Mouse (Mus musculus) natural killer cell, adult 2 months (primary cell): ENCODE results near the gene I0C0044D17Rik.

Experiments used
- DNase-seq, 2 experiments: peaks; one replicate each; pipeline ENCODE4 v3.0.0; 2022; ENCODE audit warnings: low spot score in 2 of 2

The I0C0044D17Rik gene

DNA sequence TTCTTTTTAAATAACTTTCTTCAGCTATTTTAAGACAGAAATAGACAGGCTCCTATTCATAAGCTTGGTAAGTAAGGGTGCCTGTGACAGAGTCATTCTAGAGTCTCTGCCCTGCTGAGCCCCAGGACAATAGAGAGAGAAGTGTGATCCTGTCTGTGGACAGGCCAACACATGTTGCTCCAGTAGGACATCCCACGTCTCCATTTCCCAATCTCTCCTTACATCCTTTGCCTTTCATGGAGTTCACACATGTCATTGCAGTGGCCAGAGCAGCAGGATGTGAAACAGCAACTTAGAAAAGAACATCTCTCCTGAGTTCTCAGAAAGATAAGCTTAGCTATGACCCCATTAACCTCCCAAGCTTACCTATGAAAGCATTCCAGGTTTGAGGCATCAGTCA lies 8.1 kb upstream of the I0C0044D17Rik start:
- DNase-seq, result no peak

DNA sequence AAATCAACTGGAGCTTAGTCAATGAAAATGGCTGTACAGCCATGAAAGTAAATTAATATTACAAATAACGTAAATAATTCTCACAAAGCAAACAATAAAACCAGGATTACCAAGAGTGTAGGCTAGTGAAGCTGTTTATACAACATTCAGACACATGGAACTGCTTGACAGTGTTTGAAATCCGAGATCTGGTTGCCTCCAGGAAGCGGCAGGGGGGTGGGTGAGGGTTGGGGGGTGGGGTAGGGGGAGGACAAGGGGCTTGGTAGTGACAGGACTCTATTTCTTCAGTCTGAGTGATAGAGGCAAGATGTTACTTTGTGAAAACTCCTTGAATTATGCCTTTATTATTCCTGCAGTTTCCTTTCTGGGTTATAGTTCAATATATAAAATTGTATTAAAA lies 3.1 kb upstream of the I0C0044D17Rik start:
- no peak for DNase-seq

DNA sequence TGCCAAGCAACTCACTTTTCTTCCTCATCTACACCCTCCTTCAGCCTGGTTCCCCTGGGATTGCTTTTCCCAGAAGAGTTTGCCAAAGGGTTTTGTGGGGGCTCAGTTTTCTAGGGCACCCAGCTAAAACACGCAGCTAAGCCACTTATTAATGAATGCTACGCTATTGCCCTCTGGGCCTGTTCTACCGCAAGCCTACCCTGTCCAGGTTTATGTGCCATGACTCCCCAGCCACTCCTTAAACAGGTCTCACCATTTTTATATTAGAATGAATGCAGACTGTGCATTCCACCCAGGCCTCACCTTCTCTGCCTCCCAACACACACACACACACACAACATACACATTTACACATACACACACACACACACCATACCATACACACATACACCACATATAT lies 593 bp downstream of the I0C0044D17Rik start:
- DNase-seq, result no peak

DNA sequence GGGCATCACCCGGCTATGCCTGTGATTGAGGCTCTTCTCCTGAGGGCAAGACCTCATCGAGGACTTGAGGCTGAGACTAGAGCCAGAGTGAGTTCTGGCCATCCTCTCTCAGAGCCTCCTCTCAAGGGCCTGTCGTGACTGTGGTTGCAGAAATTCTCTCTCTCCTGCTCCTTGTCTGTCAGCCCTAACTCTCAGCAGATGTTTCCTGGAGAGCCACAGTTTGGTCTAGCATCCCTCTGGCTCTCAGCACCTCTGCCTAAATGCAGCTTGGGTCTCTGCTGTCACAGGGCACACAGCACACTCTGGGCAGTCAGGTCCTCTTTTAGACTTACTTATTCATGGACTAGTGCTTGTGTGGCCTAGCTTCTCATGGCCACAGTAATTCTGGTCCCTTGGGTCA lies 1.2 kb downstream of the I0C0044D17Rik start:
- DNase-seq, result no peak

DNA sequence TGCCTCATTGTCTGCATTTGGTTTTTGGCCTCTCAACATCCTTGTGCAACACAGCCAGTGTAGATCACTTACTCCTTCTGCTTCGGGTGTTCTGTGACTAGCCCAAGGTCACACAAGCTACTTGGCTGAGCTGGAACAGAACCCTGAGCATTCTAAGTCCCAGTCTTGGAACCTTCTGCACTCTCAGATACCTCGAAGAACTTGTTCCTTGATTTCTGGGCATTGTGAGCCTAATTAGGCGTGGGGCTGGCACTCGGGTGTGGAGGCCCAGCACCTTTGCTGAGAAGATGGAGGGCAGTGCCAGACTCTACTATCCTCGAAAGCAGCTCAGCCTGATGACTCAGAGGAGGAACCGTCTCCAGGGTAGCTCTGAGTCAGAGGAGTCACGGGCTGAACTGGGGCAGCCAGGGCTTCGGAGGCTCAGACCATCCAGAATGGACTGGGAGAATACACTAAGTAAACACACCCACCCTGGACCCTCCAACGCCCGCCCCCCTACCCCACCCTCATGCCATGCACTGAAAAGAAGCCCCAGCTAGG lies 4.4 kb downstream of the I0C0044D17Rik start:
- DNase-seq, result no peak

DNA sequence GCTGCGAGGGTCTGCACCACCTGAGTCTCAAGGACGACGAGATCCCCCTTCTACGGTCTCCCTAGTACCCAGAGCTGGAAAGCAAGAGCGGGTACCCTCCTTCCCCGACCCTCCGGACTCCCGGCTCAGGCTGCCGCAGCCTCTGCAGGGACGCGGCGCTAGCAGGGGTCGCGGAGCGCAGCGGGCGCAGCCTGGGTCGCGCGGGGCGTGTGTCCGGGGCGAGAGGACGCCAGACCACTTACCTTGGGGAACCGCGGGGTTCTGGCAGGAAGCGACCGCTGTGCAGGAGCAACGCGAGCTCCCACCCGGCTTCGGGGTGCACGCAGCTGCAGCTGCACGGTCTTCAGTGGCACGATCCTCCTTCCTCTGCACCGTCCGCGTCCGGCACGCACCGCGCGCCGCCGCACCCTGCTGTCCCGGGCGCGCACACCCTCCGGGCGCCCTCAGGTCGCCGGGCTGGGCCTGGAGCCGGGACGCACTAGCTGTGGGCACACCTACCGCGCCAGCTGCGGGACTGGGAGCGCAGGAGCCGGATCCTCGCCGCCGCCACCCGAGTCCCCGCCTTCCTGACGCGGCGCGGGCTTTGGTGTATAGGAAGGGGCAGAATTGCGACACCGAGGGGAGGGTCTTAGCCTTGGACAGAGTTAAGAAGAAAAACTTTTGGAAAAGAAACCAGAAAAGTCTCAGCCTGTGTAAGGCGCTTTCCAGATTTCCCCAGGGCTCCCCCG lies 6.3 kb downstream of the I0C0044D17Rik start, which contains the start of gene Kank4:
Kank4 (minus strand) TSS at position 354 of the 728 bp plus-strand sequence.
- DNase-seq, result no peak

DNA sequence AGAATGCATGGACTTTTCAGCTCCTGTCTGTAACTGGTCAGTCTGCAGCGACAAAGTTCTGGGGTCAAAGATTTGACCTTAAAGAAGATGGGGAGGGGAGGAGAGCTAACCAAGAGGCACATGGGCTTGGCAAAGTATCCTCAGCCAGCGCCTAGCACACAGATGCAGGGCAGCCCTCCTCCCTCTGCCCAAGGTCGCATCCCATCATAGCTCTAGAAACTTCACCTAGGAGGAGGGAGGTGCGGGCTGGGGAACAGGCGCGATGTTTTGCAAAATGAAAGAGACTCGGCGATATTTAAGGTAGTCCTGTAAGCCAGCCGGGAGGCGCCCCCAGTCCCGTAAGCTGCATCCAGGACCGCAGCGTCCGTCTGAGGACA lies 6.8 kb downstream of the I0C0044D17Rik start:
- no peak for DNase-seq

DNA sequence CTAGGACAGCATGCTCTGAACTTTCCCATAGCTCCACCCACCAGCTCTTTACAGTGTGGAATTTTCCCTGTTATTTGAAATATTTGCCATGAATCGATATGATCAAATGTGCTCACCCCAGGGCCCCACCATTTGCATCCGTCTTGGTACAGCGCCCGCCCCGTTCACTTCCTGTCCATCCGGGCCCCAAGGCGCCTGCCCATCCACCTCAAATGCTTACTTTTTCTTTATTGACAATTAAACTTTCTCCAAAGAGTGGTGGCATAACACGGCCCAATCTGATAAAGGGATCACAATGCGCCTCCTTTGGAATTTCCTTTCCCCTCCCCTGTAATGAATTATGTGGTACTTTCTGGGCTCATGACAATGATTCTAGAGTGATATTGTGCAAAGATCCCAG lies 17.3 kb downstream of the I0C0044D17Rik start:
- DNase-seq, result no peak

DNA sequence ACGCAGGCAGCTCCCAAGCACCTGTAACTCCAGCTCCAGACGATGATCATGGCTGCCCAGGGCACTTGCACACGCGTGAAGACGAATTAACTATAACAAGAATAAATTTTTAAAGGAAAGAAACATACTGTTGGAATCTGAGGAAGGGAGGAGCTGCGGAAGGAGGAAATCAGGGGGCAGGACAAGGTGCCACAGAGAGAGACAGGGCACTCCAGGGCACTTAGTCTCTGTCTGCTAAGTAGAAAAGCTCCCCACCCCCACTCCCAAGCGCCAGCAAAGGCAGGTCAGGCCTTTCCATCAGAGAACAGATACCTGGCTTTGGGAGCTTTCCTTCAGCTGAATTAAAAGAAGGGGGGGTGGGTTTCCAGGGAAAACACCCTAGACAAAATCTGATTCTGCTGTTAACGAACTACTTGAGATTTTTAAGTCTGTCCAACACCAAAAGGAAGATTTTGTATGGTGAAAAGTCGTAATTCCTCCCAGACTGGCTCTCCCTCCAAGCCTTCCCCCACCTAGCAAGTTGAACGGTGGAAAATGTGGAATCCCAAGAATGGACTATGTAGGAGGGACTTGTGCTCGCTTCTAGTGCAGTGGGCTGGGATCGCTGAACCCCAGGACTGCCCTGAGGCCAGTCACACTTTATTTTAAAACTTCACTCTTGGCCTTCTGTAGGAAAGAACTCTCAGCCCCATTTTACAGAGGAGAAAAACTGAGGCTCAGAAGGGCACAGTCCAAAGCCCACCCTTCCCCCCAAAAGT lies 18.2 kb downstream of the I0C0044D17Rik start:
- DNase-seq, result no peak

DNA sequence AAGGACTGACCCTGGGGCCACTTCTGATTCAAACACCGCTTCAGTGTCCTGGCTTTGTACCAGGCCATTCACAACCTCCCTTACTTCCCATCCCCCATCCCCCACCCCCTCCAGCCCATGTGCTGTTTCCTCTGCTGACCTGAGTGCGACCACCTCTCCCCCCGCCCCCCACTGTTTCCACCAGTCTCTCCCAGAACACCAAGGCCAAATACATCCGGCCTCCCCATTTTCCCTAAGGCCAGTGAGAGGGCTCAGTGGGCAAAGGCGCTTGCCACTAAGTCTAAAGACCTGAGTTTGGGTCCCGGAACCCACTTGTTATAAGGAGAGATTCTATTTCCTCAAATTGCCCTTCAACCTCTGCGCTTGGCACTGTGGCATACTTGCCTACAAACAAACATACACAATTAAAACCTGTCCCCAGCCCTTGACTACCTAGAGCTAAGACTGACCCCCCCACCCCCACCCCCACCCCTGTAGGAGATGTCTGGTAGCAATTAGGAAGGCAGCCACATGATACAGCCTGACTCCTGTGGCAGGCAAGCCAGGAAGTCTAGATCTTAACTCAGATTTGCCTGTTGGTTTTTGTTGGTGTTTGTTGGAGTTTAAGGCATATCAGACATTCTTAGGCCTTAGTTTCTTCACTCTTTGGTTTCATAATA lies 19.0 kb downstream of the I0C0044D17Rik start:
- no peak for DNase-seq

DNA sequence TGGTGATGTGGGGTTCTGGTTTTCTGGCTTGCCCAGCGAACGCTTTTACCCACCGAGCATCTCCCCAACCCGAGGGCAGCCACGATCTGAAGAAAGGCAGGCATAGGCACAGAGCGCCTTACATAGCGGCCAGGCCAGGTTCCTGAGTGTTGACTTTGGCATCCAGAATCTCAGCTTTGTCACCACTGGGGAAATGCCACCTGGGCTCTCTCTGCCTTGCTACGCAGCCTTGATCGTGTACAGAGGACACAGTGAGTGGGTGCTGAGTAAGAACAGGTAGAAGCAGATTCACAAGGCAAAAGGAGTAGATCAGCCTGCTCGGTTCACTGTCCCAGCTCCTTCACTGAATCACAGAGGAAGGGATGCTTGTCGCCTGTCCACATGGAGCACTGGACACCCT lies 21.9 kb downstream of the I0C0044D17Rik start:
- DNase-seq, result no peak

DNA sequence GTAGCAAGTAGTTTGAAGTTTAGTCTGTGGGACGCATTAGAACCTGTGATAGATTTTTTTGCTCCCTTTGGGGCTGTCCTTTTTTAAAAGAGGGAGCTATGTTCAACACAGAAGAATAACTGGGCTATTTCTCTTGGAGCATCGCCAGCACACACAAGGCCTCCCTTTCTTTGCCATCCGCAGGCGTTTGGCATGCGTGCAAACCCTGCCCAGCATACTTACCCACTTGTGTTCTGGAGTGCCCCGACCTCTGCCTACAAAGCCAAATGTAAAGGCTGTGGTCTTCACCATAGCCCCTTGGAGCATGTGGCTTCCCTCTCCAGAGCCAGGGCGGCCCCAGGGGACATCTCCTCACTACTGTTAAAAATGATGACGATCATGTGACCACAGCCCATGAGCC lies 22.8 kb downstream of the I0C0044D17Rik start:
- no peak for DNase-seq

DNA sequence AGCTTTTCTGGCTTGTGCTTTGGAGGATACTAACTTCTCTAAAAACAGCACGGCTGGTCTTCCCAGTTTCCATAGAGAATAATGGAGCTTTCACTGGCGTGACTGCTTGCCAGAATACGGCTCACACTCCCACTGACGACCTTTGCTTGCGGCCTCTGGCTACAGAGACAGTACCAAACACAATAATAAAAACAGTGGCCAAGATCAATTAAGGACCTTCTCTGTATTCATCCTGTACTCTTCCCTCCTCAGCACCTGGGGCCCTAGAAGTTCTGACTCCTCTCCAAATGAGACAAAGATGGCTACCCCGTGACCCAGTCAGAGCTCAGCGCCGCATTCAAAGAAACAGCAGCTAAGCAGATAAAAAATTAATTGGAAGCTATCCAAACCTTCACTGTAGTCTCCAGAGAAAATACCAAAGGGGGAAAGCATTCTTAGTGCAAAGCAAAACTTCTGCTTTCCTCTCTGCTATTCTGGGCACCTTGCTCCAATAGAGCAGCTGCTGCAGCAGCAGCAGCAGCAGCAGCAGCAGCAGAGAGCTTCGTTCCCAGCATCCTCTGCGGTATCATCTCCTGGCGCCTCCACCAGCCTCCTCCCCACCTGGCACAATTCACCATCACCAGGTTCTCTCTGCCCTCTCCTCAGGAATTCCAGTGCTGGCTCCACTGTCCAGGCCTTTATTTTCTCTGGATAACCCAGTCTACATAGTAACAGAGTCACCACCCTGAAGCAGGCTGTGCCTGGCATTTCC lies 26.9 kb downstream of the I0C0044D17Rik start:
- DNase-seq, result no peak

DNA sequence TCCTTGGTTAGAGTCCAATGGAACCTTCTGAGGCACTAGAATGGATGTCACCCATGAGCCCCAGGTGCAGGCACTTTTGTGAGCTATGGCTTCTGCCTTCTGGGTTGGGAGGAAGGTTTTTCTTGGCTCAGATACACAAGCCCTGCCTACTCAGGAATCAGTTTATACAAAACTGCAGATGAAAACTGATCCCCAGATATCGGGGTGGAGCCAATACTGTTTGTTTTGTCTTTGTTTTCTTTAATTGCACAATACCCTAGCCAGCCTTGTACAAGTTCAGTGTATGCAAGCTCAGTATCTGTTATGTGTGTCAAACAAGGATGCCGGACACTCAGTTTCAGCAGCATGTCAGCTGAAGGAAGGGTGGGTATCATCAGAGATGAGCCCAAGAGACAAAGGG lies 28.4 kb downstream of the I0C0044D17Rik start:
- no peak for DNase-seq

DNA sequence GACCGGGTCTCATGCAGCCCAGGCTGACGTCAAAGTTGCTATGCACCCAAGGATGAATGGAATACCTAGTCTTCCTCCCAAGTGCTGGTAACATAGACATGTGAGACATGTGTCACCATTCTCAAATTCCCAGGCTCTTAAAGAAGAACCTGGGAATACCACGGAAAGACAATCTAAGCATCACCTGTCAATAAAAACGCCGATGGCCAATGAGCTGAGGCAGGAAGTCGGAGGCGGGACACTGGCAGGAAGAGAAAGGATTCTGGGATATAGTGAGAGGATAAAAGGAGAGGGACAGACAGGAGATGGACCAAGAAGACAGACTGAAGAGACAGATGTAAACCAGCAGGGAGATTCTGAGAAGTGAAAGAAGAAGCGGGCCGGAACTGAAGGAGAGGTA lies 30.2 kb downstream of the I0C0044D17Rik start:
- no peak for DNase-seq

DNA sequence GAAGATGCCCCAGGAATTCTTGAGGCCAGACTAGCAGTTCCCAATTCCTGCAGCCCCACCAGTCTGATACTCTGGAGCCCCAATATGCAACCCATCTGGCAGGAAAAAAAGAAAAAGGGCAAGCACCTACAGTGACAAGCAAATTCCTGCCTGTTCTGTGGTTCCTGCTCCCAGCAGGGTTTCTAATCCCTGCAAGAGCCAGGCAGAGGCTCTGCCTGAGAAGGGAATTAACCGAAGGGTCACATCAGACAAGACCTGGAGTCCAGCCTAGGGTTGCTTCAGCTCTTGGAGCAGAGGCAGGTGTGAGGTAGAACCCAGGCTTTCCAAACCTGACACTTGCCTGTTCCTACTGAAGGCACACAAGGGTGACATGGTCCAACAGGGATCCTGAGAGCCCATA lies 32.9 kb downstream of the I0C0044D17Rik start:
- no peak for DNase-seq

DNA sequence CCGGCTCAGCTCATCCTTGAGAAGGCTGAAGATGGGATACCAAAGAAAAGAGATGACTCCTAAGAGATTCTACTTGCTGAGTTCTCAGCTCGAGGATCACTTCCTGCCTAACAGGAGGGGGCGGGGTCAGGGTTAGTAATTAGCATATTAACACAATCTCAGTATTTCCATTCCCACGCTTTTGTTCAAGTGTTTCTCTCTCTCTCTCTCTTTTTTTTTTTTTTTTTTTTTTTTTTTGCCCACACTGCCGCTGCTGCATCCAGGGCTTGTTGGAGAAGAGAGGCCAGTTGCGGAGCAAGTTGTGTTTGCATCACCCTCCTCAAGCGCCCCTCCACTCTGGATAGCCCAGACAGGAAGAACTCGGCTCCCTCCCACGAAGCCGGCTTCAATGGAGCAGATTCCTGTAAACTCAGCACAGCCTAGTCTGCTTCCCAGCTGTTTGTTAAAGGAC lies 33.8 kb downstream of the I0C0044D17Rik start:
- no peak for DNase-seq

DNA sequence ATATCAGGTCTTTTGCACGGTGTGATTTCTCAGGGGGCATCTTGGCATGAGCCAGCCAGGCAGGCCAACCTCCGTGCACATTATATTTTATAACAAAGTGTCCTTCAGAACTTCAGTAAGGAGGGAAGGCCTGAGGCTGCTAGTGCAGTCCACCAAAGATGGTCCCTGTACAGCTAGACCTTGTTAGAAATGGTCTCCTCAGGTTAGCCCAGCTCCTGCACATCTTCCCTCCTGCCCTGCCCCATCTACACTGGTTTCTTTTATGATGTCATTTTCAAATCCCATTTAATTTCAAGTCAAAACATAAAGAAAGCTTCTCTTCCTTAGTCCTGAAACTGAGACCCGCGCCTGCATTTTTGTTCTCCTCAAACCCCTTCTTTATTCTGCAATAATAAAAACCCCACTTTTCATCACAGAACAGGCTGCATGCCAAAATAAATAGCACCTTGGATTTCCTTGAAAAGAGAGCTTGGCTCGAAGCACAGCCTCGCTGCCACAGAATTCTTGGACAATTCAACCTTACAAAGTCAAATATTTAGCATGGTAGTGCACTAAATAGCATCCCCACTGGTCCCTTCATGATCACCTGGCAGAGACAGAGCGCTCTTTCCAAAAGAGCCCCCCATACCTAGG lies 34.4 kb downstream of the I0C0044D17Rik start:
- DNase-seq, result no peak

DNA sequence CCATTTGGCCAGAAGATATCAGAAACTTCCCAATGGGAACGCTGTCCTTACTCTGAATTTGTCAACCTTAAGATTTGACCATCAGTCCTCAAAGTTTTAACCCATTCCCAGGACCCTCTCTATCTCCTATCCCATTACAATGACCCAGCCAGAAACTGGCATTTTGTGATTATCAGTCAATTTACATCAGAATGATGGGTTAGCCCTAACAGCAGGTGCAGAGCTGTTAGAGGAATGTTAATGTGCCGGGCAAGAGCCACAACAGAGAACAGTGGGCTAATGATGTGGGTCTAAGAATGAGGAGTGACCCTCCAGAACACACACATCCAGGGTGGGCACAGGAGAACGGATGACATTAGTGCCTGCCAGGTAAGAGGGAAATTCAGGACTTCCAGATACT lies 37.4 kb downstream of the I0C0044D17Rik start:
- DNase-seq, result no peak

DNA sequence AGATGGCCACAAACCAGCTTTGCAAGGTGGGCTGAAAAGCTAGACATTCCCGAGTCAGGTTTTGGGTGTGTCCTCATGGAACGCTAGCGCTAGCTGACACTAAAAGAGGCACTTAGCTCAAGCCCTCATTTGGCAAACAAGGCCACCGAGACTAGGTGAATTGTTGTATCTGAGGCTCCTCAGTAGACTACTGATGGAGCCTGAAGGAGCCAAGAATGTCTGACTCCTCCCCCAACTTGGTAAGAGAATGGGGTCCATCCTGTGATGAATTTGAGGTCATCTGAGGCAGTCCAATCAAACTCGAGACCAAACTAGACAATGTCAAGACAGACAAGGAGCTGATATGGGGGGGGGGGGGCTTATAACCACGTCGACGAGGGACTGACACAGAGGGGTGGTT lies 37.8 kb downstream of the I0C0044D17Rik start:
- no peak for DNase-seq

DNA sequence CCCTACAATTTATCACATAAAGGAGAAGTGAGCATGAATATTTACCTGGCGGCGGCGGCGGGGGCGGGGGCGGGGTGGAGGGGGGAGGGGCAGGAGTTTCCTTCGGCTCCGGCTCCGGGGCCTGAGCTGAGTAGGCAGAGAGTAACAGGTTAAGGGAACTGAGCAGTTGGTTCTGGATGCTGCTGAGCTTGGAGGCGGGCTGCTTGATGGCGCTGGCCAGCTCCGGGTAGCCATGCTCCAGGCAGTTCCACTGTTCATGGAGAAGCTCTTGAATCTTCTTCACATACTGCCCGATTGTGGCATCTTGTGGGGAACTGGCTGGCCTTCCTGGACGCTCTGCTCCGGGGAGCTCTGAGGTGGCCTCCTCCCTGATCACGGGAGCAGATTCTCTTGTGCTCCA lies 45.4 kb downstream of the I0C0044D17Rik start:
- DNase-seq, result no peak
